Mouse (Mus musculus) adrenal gland (tissue): Measurements from ENCODE around the gene Ap3b1.

ENCODE experiments used
- intact Hi-C: fragments of 180-260 bp; cut with DNase I; formaldehyde crosslinking; loops from one replicate; pipeline ENCODE4 v1.15.1; 2025
- microRNA-seq, 2 experiments: library from miRNA; unstranded; fragments of <30 nt; microRNA quantifications; one replicate each; pipeline ENCODE4; 2019

Ap3b1 gene

GRCm38 (mm10) chr13:94575607-94576398 is 217.0 kb downstream of the Ap3b1 start:
- intact Hi-C loops, result no loop called here

- intact Hi-C loops, result no loop called here
Measured at GRCm38 (mm10) chr13:94576399-94577176, 217.8 kb downstream of the Ap3b1 start.

- intact Hi-C loops, result no loop called here
Measured at GRCm38 (mm10) chr13:94577177-94577540, 218.4 kb downstream of the Ap3b1 start.

GRCm38 (mm10) chr13:94595289-94595688 is 236.5 kb downstream of the Ap3b1 start:
- intact Hi-C loops, result no loop called here

GRCm38 (mm10) chr13:94595701-94596361 is 237.1 kb downstream of the Ap3b1 start:
- intact Hi-C loops, result no loop called here

GRCm38 (mm10) chr13:94596386-94597033 is 237.8 kb downstream of the Ap3b1 start:
- intact Hi-C loops, result no loop called here

GRCm38 (mm10) chr13:94599718-94600117 is 241.0 kb downstream of the Ap3b1 start:
- intact Hi-C loops, result no loop called here

- intact Hi-C loops, result no loop called here
Measured at GRCm38 (mm10) chr13:94607035-94607860, 248.5 kb downstream of the Ap3b1 start.

GRCm38 (mm10) chr13:94607861-94608223 is 249.1 kb downstream of the Ap3b1 start:
- intact Hi-C loops, result no loop called here

GRCm38 (mm10) chr13:94608420-94608831 is 249.7 kb downstream of the Ap3b1 start:
- intact Hi-C loops, result no loop called here

- intact Hi-C loops, result no loop called here
Measured at GRCm38 (mm10) chr13:94608947-94609346, 250.2 kb downstream of the Ap3b1 start.

Small RNA genes within 50 kb of the gene (microRNA-seq; reads per million reads assigned to microRNA genes)
- gene Gm25109, result 0 reads per million in 2 experiments
